Mouse (Mus musculus) limb, embryonic 14.5 days (tissue): ENCODE measurements around the gene Gm20441. TPM values are rescaled to one million over a fixed set of nuclear protein-coding genes. Genes with fewer than 3 reads are reported as not detected.

ENCODE experiments used
- ATAC-seq: fragments of 200-750 bp; cut with Nextera tagmentation; 2 replicates; pipeline ENCODE4 v1.8.0; 2017; ENCODE audit warnings: low read depth, moderate number of reproducible peaks, moderate TSS enrichment; ENCODE audit not compliant: low FRiP score
- DNase-seq: peaks from one replicate; pipeline ENCODE4 v3.0.0-alpha.2; 2015; ENCODE audit warnings: low spot score
- H3K27ac ChIP-seq: fragments of 300-500 bp; sonication (generic); replicated peaks from 2 replicates; pipeline ENCODE4 v1.5.1; 2014; ENCODE audit warnings: low read depth, mild to moderate bottlenecking, low read length, moderate library complexity, mixed read lengths
- H3K27me3 ChIP-seq: fragments of 300-500 bp; sonication (generic); 2 replicates; pipeline ENCODE4 v1.6.1; 2014; ENCODE audit warnings: low read length, mixed read lengths; ENCODE audit not compliant: control insufficient read depth, insufficient read depth
- H3K36me3 ChIP-seq: fragments of 300-500 bp; sonication (generic); 2 replicates; pipeline ENCODE4 v1.6.1; 2014; ENCODE audit warnings: mild to moderate bottlenecking, low read length, moderate library complexity, mixed read lengths; ENCODE audit not compliant: control insufficient read depth, insufficient read depth
- H3K4me1 ChIP-seq: fragments of 300-500 bp; sonication (generic); 2 replicates; pipeline ENCODE4 v1.6.1; 2014; ENCODE audit warnings: antibody characterized with exemption, low read length, mixed read lengths; ENCODE audit not compliant: control insufficient read depth, insufficient read depth
- H3K4me2 ChIP-seq: fragments of 300-500 bp; sonication (generic); replicated peaks from 2 replicates; pipeline ENCODE4 v1.6.1; 2014; ENCODE audit warnings: low read depth, mild to moderate bottlenecking, low read length, moderate library complexity; ENCODE audit not compliant: severe bottlenecking
- H3K4me3 ChIP-seq: fragments of 300-500 bp; sonication (generic); replicated peaks from 2 replicates; pipeline ENCODE4 v1.5.1; 2014; ENCODE audit warnings: low read length
- H3K9ac ChIP-seq: fragments of 300-500 bp; sonication (generic); 2 replicates; pipeline ENCODE4 v1.6.1; 2014; ENCODE audit warnings: mild to moderate bottlenecking, low read depth, low read length, moderate library complexity; ENCODE audit not compliant: severe bottlenecking
- H3K9me3 ChIP-seq: fragments of 300-500 bp; sonication (generic); 2 replicates; pipeline ENCODE4 v1.6.1; 2016; ENCODE audit warnings: low read length; ENCODE audit not compliant: control insufficient read depth
- POLR2A ChIP-seq: fragments of 200-500 bp; IDR thresholded peaks from 2 replicates; pipeline ENCODE4 v1.8.0; 2012; ENCODE audit warnings: inconsistent platforms, mild to moderate bottlenecking, moderate library complexity, borderline replicate concordance; ENCODE audit not compliant: insufficient read depth, insufficient read length; ENCODE audit errors: extremely low read depth
- WGBS: fragments of 180-500 bp; shearing (Covaris S2); extraction: QIAGEN DNeasy Blood & Tissue Kit; methylation state at CpG from one replicate; pipeline ENCODE4 v1.1.7; 2014; 5-methylcytosine and 5-hydroxymethylcytosine counted together
- polyA plus RNA-seq, 2 experiments: library from polyadenylated mRNA; depleted of rRNA in 1 of 2; stranded (reverse) in 1 of 2; unstranded in 1 of 2; fragments of >200 nt; fragmentation: Nextera tagmentation in 1 of 2; extraction: Ambion mirVana in 1 of 2; gene quantifications; 2 replicates each; pipeline versions ENCODE4 v1.2.1 to v1.2.3; 2012 to 2014

The Gm20441 gene
- polyA plus RNA-seq, 2 experiments, result 0.49 TPM; not detected in 1

GRCm38 (mm10) chr10:75756719-75757118 is 24.0 kb downstream of the Gm20441 start:
- TF ChIP-seq POLR2A, result no peak
- Histone ChIP-seq H3K36me3 (peaks cover 50% of the 10 kb centered on the region), H3K27me3 (no peaks in the 10 kb centered on the region), H3K4me2 (no peak overlapping the region), H3K4me3 (no peak overlapping the region), H3K9me3 (no peaks in the 10 kb centered on the region), H3K9ac (no peak overlapping the region), H3K27ac (no peak overlapping the region), H3K4me1 (no peaks in the 10 kb centered on the region)
- WGBS, result 90% methylated on average over 11 of the region's 11 CpGs
- ATAC-seq, result no peak
- no peak for DNase-seq

DNA sequence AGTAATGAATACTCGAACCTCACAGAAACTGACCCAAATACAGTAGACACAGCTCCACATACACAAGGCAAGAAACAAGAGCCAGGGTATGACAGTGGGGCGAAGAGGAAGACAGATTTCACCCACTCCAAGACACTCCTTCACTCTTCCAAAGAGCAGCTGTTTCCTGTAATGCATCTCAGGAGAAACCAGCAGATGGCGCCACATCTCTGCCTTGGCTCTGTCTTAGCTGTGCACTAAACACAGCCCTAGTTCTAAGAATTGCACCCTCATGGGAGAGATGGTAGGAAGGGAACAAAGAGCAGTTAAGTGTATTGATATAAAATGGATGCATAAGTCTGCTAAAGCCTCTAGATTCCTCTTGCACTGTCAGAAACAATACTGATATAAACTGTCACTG is 36.7 kb downstream of the Gm20441 start:
- no peak overlapping the region for H3K9ac ChIP-seq
- 42% methylated on average over 3 of the region's 3 CpGs for WGBS
- no peak for TF ChIP-seq POLR2A
- H3K36me3 ChIP-seq, result peaks cover 80% of the 10 kb centered on the region
- H3K9me3 ChIP-seq, result no peaks in the 10 kb centered on the region
- ATAC-seq (peak; percentile 89), DNase-seq (peak; percentile 90)
- H3K4me3 ChIP-seq, result no peak overlapping the region
- no peak overlapping the region for H3K4me2 ChIP-seq
- H3K27ac ChIP-seq, result no peak overlapping the region
- H3K27me3 ChIP-seq, result no peaks in the 10 kb centered on the region
- H3K4me1 ChIP-seq, result no peaks in the 10 kb centered on the region

DNA sequence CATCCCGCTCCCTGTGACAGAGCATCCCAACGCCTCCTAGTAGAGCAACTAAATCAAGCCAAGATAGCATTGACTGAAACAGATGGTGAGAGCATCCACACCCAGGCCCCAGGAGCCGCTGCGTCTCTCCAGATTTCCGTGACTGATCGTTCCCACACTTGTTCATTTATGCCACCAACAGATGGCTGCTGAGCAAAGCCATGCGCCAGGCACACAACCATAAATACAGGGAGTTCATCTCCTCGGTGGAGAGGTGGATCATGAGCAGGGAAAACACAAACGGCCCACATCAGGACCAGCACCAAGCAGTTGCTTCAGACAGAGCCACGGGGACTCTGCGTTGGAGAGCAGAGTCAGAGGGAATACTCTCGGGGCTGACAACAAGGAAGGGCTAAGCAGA is 37.4 kb downstream of the Gm20441 start:
- Histone ChIP-seq H3K9ac (no peak overlapping the region), H3K27ac (no peak overlapping the region), H3K27me3 (no peaks in the 10 kb centered on the region), H3K4me3 (no peak overlapping the region), H3K36me3 (peaks cover 83% of the 10 kb centered on the region), H3K4me1 (no peaks in the 10 kb centered on the region), H3K4me2 (no peak overlapping the region), H3K9me3 (no peaks in the 10 kb centered on the region)
- ATAC-seq (no peak), DNase-seq (no peak)
- 89% methylated on average over 12 of the region's 12 CpGs for WGBS
- TF ChIP-seq POLR2A, result no peak

- Histone ChIP-seq H3K4me3 (no peak overlapping the region), H3K9ac (no peak overlapping the region), H3K4me2 (no peak overlapping the region), H3K4me1 (no peaks in the 10 kb centered on the region), H3K27ac (no peak overlapping the region), H3K27me3 (no peaks in the 10 kb centered on the region), H3K36me3 (peaks cover 82% of the 10 kb centered on the region), H3K9me3 (no peaks in the 10 kb centered on the region)
- DNase-seq (no peak), ATAC-seq (no peak)
- WGBS, result 88% methylated on average over 3 of the region's 3 CpGs
- TF ChIP-seq POLR2A, result no peak
Measured at GRCm38 (mm10) chr10:75740866-75741265, 39.9 kb downstream of the Gm20441 start.

- H3K4me1 ChIP-seq, result no peaks in the 10 kb centered on the region
- no peak overlapping the region for H3K4me3 ChIP-seq
- 96% methylated on average over 7 of the region's 7 CpGs for WGBS
- ATAC-seq (no peak), DNase-seq (no peak)
- no peak overlapping the region for H3K9ac ChIP-seq
- H3K4me2 ChIP-seq, result no peak overlapping the region
- TF ChIP-seq POLR2A, result no peak
- H3K27ac ChIP-seq, result no peak overlapping the region
- no peaks in the 10 kb centered on the region for H3K27me3 ChIP-seq
- H3K36me3 ChIP-seq, result peaks cover 78% of the 10 kb centered on the region
- no peaks in the 10 kb centered on the region for H3K9me3 ChIP-seq
Measured at GRCm38 (mm10) chr10:75725449-75725848, 55.3 kb downstream of the Gm20441 start.

Other genes with a start within 250 kb of the Gm20441 start
- gene Lrrc75b, start 220.6 kb downstream of the Gm20441 start, polyA plus RNA-seq (2012; rRNA removed), result 3.2 and 3.3 TPM in 2 replicates
- gene Lrrc75b, start 220.6 kb downstream of the Gm20441 start, polyA plus RNA-seq (2014; fragmentation: Nextera tagmentation; extraction: Ambion mirVana), result 2.5 and 3.2 TPM in 2 replicates
- 1.3 TPM in 2 replicates for gene Ggt1, start 219.3 kb downstream of the Gm20441 start, polyA plus RNA-seq (2012; rRNA removed)
- 0.34 and 1.1 TPM in 2 replicates for gene Ggt1, start 219.3 kb downstream of the Gm20441 start, polyA plus RNA-seq (2014; fragmentation: Nextera tagmentation; extraction: Ambion mirVana)
- 7.5 and 9.2 TPM in 2 replicates for gene Ggt5, start 191.6 kb downstream of the Gm20441 start, polyA plus RNA-seq (2012; rRNA removed)
- 1.1 and 1.4 TPM in 2 replicates for gene Ggt5, start 191.6 kb downstream of the Gm20441 start, polyA plus RNA-seq (2014; fragmentation: Nextera tagmentation; extraction: Ambion mirVana)
- 5.3 and 5.9 TPM in 2 replicates for gene Susd2, start 136.9 kb downstream of the Gm20441 start, polyA plus RNA-seq (2012; rRNA removed)
- gene Susd2, start 136.9 kb downstream of the Gm20441 start, polyA plus RNA-seq (2014; fragmentation: Nextera tagmentation; extraction: Ambion mirVana), result 5.2 and 6.3 TPM in 2 replicates
- gene Cabin1, start 16.6 kb downstream of the Gm20441 start, polyA plus RNA-seq (2012; rRNA removed), result 42.6 and 51.6 TPM in 2 replicates
- gene Cabin1, start 16.6 kb downstream of the Gm20441 start, polyA plus RNA-seq (2014; fragmentation: Nextera tagmentation; extraction: Ambion mirVana), result 32.3 and 33.4 TPM in 2 replicates
- gene Ddt, start 7.5 kb downstream of the Gm20441 start, polyA plus RNA-seq (2012; rRNA removed), result 53.7 and 74.9 TPM in 2 replicates
- gene Ddt, start 7.5 kb downstream of the Gm20441 start, polyA plus RNA-seq (2014; fragmentation: Nextera tagmentation; extraction: Ambion mirVana), result 70.3 and 78.2 TPM in 2 replicates
- gene Gstt3, start 460 bp upstream of the Gm20441 start, polyA plus RNA-seq (2012; rRNA removed), result 24.0 and 26.3 TPM in 2 replicates
- gene Gstt3, start 460 bp upstream of the Gm20441 start, polyA plus RNA-seq (2014; fragmentation: Nextera tagmentation; extraction: Ambion mirVana), result 34.5 and 38.5 TPM in 2 replicates
- gene Gstt1, start 17.6 kb upstream of the Gm20441 start, polyA plus RNA-seq (2012; rRNA removed), result 27.0 and 30.0 TPM in 2 replicates
- 22.3 and 25.7 TPM in 2 replicates for gene Gstt1, start 17.6 kb upstream of the Gm20441 start, polyA plus RNA-seq (2014; fragmentation: Nextera tagmentation; extraction: Ambion mirVana)
- 0.08 TPM in 1 of 2 replicates, not detected in the other for gene Gstt4, start 41.6 kb upstream of the Gm20441 start, polyA plus RNA-seq (2012; rRNA removed)
- gene Gstt4, start 41.6 kb upstream of the Gm20441 start, polyA plus RNA-seq (2014; fragmentation: Nextera tagmentation; extraction: Ambion mirVana), result not detected in 2 replicates
- 24.8 and 28.7 TPM in 2 replicates for gene Gstt2, start 56.5 kb upstream of the Gm20441 start, polyA plus RNA-seq (2012; rRNA removed)
- gene Gstt2, start 56.5 kb upstream of the Gm20441 start, polyA plus RNA-seq (2014; fragmentation: Nextera tagmentation; extraction: Ambion mirVana), result 12.3 and 17.5 TPM in 2 replicates
- gene Mif, start 79.3 kb upstream of the Gm20441 start, polyA plus RNA-seq (2012; rRNA removed), result 1,684 and 2,799 TPM in 2 replicates
- 1,598 and 1,615 TPM in 2 replicates for gene Mif, start 79.3 kb upstream of the Gm20441 start, polyA plus RNA-seq (2014; fragmentation: Nextera tagmentation; extraction: Ambion mirVana)
- gene Derl3, start 112.5 kb upstream of the Gm20441 start, polyA plus RNA-seq (2012; rRNA removed), result 6.7 and 9.0 TPM in 2 replicates
- gene Derl3, start 112.5 kb upstream of the Gm20441 start, polyA plus RNA-seq (2014; fragmentation: Nextera tagmentation; extraction: Ambion mirVana), result 2.2 and 3.0 TPM in 2 replicates
- 116 and 120 TPM in 2 replicates for gene Smarcb1, start 140.7 kb upstream of the Gm20441 start, polyA plus RNA-seq (2012; rRNA removed)
- gene Smarcb1, start 140.7 kb upstream of the Gm20441 start, polyA plus RNA-seq (2014; fragmentation: Nextera tagmentation; extraction: Ambion mirVana), result 177 and 193 TPM in 2 replicates
- 11.7 and 13.6 TPM in 2 replicates for gene Chchd10, start 152.2 kb upstream of the Gm20441 start, polyA plus RNA-seq (2012; rRNA removed)
- gene Chchd10, start 152.2 kb upstream of the Gm20441 start, polyA plus RNA-seq (2014; fragmentation: Nextera tagmentation; extraction: Ambion mirVana), result 16.2 and 24.8 TPM in 2 replicates
- gene Mmp11, start 155.5 kb upstream of the Gm20441 start, polyA plus RNA-seq (2012; rRNA removed), result 240 and 307 TPM in 2 replicates
- gene Mmp11, start 155.5 kb upstream of the Gm20441 start, polyA plus RNA-seq (2014; fragmentation: Nextera tagmentation; extraction: Ambion mirVana), result 213 and 279 TPM in 2 replicates
- 0.16 TPM in 1 of 2 replicates, not detected in the other for gene Gm867, start 159.7 kb upstream of the Gm20441 start, polyA plus RNA-seq (2012; rRNA removed)
- gene Gm867, start 159.7 kb upstream of the Gm20441 start, polyA plus RNA-seq (2014; fragmentation: Nextera tagmentation; extraction: Ambion mirVana), result 0.33 TPM in 1 of 2 replicates, not detected in the other
- gene Vpreb3, start 162.1 kb upstream of the Gm20441 start, polyA plus RNA-seq (2012; rRNA removed), result 0.15 and 0.22 TPM in 2 replicates
- 0.35 and 0.76 TPM in 2 replicates for gene Vpreb3, start 162.1 kb upstream of the Gm20441 start, polyA plus RNA-seq (2014; fragmentation: Nextera tagmentation; extraction: Ambion mirVana)
- gene Gm5134, start 173.6 kb upstream of the Gm20441 start, polyA plus RNA-seq (2012; rRNA removed), result 0.04 and 0.09 TPM in 2 replicates
- gene Gm5134, start 173.6 kb upstream of the Gm20441 start, polyA plus RNA-seq (2014; fragmentation: Nextera tagmentation; extraction: Ambion mirVana), result 0.10 TPM in 1 of 2 replicates, not detected in the other